Mouse (Mus musculus) kidney, adult 2 months (tissue): ENCODE data around the gene Hivep2.

ENCODE experiments used
- CTCF ChIP-seq: fragments of 200-500 bp; conservative IDR thresholded peaks from 2 replicates; pipeline ENCODE4 v1.5.1; 2011; ENCODE audit warnings: low read depth, mild to moderate bottlenecking, control low read depth, low read length, moderate library complexity, mixed read lengths; ENCODE audit not compliant: insufficient read depth, insufficient read length
- POLR2A ChIP-seq: fragments of 200-500 bp; IDR thresholded peaks from one replicate; pipeline ENCODE4 v1.6.1; 2011; ENCODE audit warnings: low read depth, low read length, control low read depth

- TF ChIP-seq CTCF (no peak), POLR2A (no peak)
These were observed 61.9 kb downstream of the Hivep2 start for GRCm38 (mm10) chr10:14027751-14028150.
